Mouse (Mus musculus) ES-Bruce4 (cell line): Measurements from ENCODE around the gene Olfr93. TPM values are rescaled to one million over a fixed set of nuclear protein-coding genes. Genes with fewer than 3 reads are reported as not detected.

Experiments
- H3K27ac ChIP-seq: 2 replicates; pipeline ENCODE4 v1.5.1; 2012; ENCODE audit warnings: low read length, inconsistent platforms; ENCODE audit not compliant: insufficient read depth
- H3K27me3 ChIP-seq: 2 replicates; pipeline ENCODE4 v1.6.1; 2012; ENCODE audit warnings: mild to moderate bottlenecking, low read length, inconsistent platforms; ENCODE audit not compliant: control insufficient read depth, poor library complexity, insufficient read depth, severe bottlenecking
- H3K36me3 ChIP-seq: 2 replicates; pipeline ENCODE4 v1.6.1; 2012; ENCODE audit warnings: inconsistent platforms, mild to moderate bottlenecking, low read length, moderate library complexity; ENCODE audit not compliant: control insufficient read depth, poor library complexity, insufficient read depth, severe bottlenecking
- H3K4me1 ChIP-seq: one replicate; pipeline ENCODE4 v1.8.1; 2011; ENCODE audit warnings: low read length; ENCODE audit not compliant: control insufficient read depth, insufficient read depth
- H3K4me3 ChIP-seq: 2 replicates; pipeline ENCODE4 v1.5.1; 2011; ENCODE audit warnings: low read depth, mild to moderate bottlenecking, low read length
- H3K9ac ChIP-seq: 2 replicates; pipeline ENCODE4 v1.6.1; 2012; ENCODE audit warnings: low read depth, mild to moderate bottlenecking, inconsistent platforms; ENCODE audit not compliant: poor library complexity, severe bottlenecking
- H3K9me3 ChIP-seq: replicated peaks from 2 replicates; pipeline ENCODE4 v1.6.1; 2012; ENCODE audit warnings: mild to moderate bottlenecking, low read length, inconsistent platforms; ENCODE audit not compliant: control insufficient read depth, poor library complexity, insufficient read depth, severe bottlenecking
- CTCF ChIP-seq: IDR thresholded peaks from one replicate; pipeline ENCODE4 v1.8.1; 2011; ENCODE audit warnings: low read depth, low read length
- EP300 ChIP-seq: IDR thresholded peaks from 2 replicates; pipeline ENCODE4 v1.6.1; 2011; ENCODE audit warnings: low read depth, low read length; ENCODE audit not compliant: insufficient read depth
- POLR2A ChIP-seq: IDR thresholded peaks from one replicate; pipeline ENCODE4 v1.8.1; 2011; ENCODE audit warnings: low read length; ENCODE audit not compliant: insufficient read depth
- polyA plus RNA-seq: library from polyadenylated mRNA; stranded (reverse); fragments of >200 nt; gene quantifications from 2 replicates; pipeline ENCODE4 v1.2.4, GENCODE M21; 2011; ENCODE audit warnings: low read depth; ENCODE audit not compliant: missing spikeins, insufficient read depth, insufficient read length

Gene Olfr93
- polyA plus RNA-seq: 0.57 and 1.1 TPM in 2 replicates

GRCm38 (mm10) chr17:37161394-37161793 lies at the start of gene Olfr93:
Gene Olfr93 (minus strand): TSS chr17:37161494.
- Histone ChIP-seq H3K9me3 (no peaks in the 10 kb centered on the region), H3K4me1 (no peaks in the 10 kb centered on the region), H3K27ac (no peak within 1 kb of the TSS), H3K4me3 (no peak within 1 kb of the TSS), H3K27me3 (no peaks in the 10 kb centered on the region), H3K36me3 (no peaks in the 10 kb centered on the region), H3K9ac (no peak within 1 kb of the TSS)
- TF ChIP-seq EP300: no peak
- no peak for TF ChIP-seq POLR2A
- no peak for TF ChIP-seq CTCF

GRCm38 (mm10) chr17:37203917-37204236 lies 42.6 kb upstream of the Olfr93 start:
- Histone ChIP-seq H3K9me3 (no peaks in the 10 kb centered on the region), H3K4me3 (no peak overlapping the region), H3K27me3 (no peaks in the 10 kb centered on the region), H3K4me1 (no peaks in the 10 kb centered on the region), H3K36me3 (no peaks in the 10 kb centered on the region), H3K27ac (no peak overlapping the region), H3K9ac (no peak overlapping the region)
- TF ChIP-seq CTCF: no peak
- no peak for TF ChIP-seq EP300
- no peak for TF ChIP-seq POLR2A

- no peak overlapping the region for H3K4me3 ChIP-seq
- peak; percentile 100 for TF ChIP-seq CTCF
- TF ChIP-seq POLR2A: no peak
- peak; percentile 74; the same call in 1 of the 2 replicates for TF ChIP-seq EP300
- H3K27ac ChIP-seq: no peak overlapping the region
- H3K27me3 ChIP-seq: no peaks in the 10 kb centered on the region
- H3K4me1 ChIP-seq: no peaks in the 10 kb centered on the region
- H3K9me3 ChIP-seq: no peaks in the 10 kb centered on the region
- H3K36me3 ChIP-seq: no peaks in the 10 kb centered on the region
- H3K9ac ChIP-seq: no peak overlapping the region
These were observed 42.1 kb upstream of the Olfr93 start for GRCm38 (mm10) chr17:37203206-37203916.

GRCm38 (mm10) chr17:37200894-37201293 lies 39.6 kb upstream of the Olfr93 start, which contains the start of gene Olfr94:
Gene Olfr94 (minus strand): TSS chr17:37200994.
- no peak within 1 kb of the TSS for H3K9ac ChIP-seq
- TF ChIP-seq CTCF (no peak), EP300 (no peak), POLR2A (no peak)
- no peaks in the 10 kb centered on the region for H3K36me3 ChIP-seq
- no peak within 1 kb of the TSS for H3K4me3 ChIP-seq
- no peak within 1 kb of the TSS for H3K27ac ChIP-seq
- H3K4me1 ChIP-seq: no peaks in the 10 kb centered on the region
- H3K9me3 ChIP-seq: no peaks in the 10 kb centered on the region
- H3K27me3 ChIP-seq: no peaks in the 10 kb centered on the region

- H3K4me3 ChIP-seq: peak overlapping the region; percentile 64
- H3K27me3 ChIP-seq: no peaks in the 10 kb centered on the region
- no peaks in the 10 kb centered on the region for H3K9me3 ChIP-seq
- peaks cover 6% of the 10 kb centered on the region for H3K4me1 ChIP-seq
- H3K27ac ChIP-seq: peak overlapping the region; percentile 47
- no peaks in the 10 kb centered on the region for H3K36me3 ChIP-seq
- TF ChIP-seq CTCF (no peak), EP300 (peak; percentile 54; the same call in 1 of the 2 replicates)
- peak overlapping the region; percentile 46 for H3K9ac ChIP-seq
These were observed 35.8 kb upstream of the Olfr93 start for GRCm38 (mm10) chr17:37196845-37197724.
